Mouse (Mus musculus) induced T-regulatory cell, adult 2 months (primary cell): ENCODE results near the gene Klhdc10.

ENCODE experiments used
- DNase-seq: peaks from one replicate; pipeline ENCODE4 v3.0.0-alpha.2; 2012; ENCODE audit warnings: low read depth

The Klhdc10 gene

DNA sequence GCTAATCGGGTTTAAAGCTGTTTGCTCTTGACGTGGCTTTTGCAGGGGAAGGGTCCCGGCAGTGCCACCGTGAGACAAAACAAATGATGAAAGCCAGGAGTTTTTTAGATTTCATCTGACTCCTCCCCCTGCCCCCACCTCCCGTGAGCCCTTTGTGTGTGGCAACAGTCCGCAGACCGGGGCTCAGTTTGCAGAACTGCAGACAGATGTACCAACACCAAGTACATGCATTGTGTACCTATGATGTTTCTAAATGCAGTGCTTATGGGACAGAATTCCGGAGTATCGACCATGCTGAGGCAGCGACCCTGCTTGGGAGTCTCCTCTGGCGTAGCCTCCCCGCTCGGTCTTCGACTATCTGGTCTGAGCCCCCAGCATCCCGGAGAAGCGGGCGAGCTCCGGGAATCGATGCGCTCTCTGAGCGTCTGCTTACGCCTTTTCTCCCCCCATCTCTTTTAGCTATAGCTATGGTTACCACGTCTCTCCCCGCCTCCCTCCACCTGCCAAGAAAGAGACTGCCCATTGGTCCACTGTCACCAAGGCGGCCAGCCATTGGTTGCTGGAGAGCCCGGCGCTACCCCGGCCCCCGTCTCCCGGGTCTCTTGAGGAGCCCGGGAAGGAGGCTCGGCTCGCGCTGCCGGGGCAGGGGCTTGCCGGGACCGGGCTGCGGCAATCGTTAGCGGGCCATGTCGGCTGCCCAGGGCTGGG is at the start of gene Klhdc10:
Gene Klhdc10 (plus strand): TSS at position 561 of the 708 bp plus-strand sequence.
- DNase-seq: peak; percentile 99

DNA sequence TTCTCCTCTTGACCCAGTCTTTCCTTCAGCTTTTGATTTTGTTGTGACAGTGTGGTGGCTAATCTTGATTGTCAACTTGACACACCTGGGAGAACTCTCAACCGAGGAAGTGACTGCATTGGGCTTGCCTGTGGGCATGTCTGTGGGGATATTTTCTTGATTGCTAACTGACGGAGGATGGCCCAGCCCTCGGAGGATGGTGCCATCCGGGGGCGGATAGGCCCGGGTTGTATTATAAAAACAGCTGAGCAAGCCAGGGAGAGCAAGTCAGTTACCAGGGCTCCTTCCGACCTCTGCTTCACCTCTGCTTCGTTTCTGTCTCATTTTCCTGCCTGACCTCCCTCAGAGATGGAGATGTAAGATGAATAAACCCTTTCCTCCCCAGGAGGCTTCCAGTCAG is 48.9 kb upstream of the Klhdc10 start:
- peak; percentile 84 for DNase-seq

DNA sequence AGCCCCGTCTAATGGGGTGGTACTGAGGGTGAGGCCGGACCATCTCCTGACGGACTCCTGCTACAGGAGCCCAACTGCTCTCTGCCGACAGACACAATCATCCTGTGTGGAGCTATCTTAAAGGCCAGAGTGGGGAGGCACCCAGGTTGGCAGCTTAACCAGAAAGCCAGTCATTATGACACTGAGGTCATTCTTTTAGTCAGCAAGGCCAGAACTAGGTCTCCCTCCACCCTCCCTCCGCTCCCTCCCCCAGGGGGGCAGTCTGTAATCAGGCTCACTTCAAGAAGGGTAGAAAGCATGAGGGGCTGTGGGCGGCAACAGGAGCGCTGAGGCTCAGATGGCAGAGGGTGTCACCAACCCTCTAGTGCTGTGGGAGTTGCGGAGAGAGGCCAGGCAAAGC is 48.0 kb upstream of the Klhdc10 start:
- peak; percentile 46 for DNase-seq

DNA sequence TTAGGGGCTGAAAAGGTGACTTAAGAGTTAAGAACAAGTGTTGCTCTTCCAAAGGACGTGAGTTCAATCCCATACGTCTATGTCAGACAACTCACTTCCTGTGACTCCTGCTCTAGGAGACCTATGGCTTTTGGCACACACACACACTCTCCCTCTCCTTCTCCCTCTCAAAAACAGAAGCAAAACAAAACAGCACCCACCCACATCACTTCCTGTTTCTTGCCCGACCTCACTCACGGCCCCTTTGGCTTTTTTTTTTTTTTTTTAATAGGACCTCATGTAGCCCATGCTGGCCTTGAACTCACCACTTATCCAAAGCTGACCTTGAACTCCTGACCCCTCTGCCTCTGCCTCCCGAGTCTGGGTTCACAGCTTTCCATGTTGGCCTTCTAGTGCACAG is 46.9 kb upstream of the Klhdc10 start:
- DNase-seq: peak; percentile 62

DNA sequence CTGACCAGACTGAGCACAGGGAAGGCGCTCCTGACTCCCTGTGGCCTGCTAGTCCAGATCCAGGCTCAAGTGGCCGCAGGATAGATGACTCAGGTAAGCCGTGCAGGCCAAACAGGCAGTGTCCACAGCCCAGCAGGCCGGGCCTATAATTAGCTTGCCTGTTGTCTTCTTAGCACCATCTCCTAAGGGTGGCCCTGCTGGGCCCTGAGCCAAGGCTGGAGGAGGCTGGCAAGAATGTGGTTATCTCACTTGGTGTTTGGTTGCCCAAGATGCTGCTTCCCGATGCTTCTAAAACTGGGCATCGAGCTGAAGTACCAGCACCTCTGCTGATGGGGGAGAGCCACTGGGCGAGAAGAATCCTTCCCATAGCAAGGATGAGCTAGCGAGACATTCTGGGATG is 46.0 kb upstream of the Klhdc10 start:
- DNase-seq: peak; percentile 22

DNA sequence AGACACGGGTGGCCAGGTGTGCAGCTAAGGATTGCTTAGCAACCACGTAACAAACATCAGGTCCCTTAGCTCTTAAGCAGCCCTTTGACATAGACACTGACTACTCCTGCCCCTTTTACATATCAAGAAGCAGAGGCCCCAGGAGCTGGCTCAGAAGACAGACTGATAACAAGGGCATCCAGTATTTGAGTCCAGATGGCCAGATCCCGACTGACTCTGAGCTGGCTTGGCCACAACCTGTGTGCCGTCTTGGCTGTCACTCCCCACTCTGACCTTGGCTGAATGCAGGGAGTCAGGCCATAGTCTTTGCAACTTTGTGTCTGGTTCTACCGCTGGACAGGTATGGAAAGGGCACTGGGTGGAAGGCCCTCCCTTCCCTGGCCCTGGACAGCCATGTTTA is 45.5 kb upstream of the Klhdc10 start:
- DNase-seq: no peak

DNA sequence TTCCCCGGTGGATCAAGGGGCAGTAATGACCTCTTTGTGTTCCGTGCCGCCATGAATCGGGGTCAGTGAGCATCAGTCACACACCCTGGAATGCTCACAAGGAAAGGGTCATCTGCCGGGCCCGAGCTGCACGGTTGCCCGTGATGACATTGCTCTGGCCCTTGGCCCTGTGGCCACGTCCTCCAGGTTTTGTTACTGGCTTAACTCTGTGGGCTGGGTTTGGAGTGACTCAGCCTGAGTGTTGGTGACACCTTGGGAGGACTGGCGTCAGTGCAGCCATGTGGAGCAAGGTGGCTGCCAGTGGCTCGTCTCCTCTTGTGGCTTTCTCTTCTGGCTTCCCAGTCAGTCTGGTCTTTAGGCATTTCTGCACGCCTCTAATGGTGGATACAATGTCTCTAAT is 45.0 kb upstream of the Klhdc10 start:
- DNase-seq: no peak

DNA sequence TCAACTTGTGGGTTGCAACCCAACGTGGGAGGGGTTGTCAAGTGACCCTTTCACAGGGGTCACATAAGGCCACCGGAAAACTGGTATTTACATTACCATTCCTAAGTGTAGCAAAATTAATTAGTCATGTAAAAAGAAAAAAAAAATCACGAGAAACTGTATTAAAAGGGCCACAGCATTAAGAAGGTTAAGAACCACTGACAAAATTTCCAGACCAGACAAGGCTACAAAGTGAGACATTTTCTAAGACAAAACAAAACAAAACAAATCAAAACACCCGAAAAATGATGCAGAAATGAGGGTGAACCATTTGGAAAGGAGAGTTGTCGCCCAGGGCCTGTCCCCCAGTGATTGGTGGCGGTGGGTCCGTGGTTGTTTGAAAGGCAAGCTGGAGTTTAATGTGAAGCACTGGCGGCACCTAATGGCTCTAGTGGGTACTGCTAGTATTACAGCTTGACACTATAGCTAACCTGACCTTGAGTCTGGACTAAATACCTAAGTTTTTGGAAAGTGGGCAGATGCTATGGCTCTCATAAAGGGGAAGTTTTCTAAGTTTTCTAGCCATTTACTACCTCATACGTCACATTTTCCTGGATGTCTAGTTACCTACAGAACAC is 44.0 kb upstream of the Klhdc10 start:
- DNase-seq: peak; percentile 94

DNA sequence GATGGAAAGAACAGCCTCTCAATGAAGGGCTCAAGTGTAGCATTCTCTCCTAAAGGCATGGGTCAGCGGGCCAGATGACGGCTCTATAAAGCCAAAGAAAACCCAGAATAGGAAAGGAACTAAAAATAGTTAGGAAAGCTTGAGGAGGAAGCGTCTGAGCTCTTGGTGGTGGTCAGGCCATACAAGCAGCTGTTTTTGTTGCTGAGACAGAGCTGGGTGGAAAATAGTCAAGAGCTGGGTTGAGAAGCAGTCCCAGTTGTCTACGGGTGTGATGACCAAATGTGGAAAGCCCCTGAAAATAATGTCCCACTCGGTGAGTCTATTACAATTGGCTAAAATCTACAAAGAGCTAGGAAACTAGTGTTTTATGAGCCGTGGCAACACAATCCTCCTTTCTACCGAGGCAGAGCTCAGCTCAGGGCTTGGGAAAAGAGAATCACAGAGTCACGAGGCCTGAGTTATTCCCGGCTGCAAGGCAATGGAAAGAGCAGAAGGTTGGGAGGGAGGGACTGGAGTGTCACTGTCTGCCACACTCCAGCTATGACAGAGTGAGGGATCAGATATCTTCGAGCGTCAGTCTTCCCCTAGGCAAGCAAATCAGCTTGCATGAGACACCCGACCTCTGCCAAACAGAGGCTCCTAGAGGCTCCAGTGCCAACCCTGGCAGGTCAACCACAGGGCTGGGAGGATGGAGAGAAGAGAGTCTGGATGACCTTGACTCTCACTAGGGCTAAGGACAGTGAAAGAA is 41.7 kb upstream of the Klhdc10 start:
- no peak for DNase-seq

DNA sequence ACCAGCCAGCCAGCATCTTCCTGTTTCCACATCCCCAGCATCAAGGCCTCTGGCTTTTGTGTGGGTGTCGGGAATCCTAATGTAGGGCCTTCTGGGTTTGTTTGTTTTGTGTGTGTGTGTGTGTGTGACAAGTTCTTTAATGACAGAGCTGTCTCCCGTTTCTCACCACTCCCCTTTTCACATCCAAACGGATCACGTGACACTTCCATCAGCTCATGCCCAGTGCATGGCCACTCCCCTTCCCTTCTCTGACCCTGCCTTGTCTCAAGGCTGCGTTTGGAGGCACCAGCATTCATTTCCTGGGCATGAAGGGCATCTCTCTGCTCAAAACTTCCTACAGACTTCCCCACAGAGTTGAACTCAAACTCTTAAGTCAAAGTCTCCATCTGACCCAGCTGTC is 37.9 kb upstream of the Klhdc10 start:
- DNase-seq: no peak

DNA sequence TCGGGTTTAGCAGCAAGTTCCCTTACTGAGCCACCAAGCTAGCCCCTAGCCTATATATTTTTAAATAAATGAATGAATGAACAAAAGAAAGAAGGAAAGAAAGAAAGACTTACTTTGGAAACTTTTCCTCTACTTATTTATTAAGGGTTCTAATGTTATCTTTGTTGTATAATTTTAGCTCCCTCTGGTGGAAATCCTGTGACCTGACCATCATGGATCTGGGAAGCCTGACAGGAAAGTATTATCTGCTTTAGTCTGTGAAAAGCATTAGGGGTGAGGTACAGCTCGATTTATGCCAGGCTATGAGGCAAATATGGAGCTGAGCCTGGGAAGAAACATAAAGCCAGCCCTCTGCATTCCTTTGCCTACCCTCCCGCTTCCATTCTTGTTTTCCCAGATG is 32.4 kb upstream of the Klhdc10 start:
- no peak for DNase-seq

DNA sequence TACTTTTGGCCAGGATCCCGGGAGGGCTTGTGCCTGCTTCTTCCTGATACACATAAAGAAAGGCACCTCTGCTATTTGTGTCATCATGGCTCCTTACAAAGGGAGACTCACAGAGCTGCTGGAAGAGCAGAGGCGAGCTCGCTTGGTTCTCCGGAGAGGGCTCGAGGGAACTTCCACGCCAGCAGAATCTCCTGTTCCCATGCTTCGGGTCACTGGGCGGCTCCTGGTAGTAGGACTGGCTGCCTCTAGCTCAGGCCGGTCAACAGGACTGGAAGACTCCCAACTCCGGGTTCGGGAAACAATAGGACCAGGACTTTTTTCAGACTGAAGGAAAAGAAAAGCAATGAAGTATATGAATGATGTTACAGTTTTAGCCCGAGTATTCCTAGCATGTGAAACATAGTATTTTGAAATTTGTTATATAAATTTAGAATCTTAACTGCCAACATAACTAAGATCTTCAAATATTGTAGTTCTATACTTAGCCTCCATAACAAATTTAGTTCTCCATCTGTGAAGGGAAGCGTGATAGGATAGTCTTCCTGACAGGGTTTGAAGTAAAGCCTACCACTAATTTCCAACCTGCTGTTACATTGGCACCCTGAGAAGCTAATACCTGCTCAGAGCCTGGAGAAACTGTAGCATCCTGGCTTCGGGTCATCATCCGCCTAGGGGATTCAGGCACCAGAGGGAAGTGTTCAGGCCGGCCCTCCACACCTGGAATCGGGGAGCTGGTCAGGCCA is 28.9 kb upstream of the Klhdc10 start:
- no peak for DNase-seq

DNA sequence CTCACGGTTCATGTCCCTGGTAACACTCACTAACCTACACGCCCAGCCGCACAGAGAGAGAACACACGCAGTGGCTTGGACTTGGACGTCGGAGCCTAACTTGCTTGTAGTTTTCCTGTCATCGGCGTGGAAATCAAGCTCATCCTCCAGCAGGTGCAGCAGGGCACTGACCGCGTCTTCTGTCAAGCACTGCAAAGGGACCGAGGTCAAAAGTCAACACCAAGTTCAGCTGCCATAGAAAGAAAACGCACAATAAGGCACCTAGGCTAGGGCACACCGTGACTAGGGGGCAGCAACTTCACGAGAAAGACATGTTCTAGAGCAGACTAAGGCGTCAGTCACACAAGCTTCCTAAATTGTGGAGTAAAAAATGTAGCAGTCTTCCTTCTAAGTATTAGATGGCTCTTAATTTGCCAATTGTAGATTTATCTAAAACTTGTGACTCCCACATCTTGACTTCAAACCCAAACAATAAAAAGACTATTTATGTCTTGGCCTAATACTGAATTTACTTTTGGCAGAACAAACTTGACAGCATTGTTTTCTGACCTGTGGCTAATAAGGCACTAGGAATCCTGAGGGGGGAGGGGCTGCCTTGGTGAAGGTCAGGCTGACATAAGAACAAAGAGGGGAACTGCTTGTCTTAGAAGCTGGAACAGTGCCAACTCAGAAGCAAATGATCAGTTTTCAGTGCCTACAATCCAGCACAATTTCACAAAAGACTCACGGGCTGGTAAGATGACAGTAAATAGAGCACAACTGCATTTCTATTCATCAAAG is 26.7 kb upstream of the Klhdc10 start:
- no peak for DNase-seq

DNA sequence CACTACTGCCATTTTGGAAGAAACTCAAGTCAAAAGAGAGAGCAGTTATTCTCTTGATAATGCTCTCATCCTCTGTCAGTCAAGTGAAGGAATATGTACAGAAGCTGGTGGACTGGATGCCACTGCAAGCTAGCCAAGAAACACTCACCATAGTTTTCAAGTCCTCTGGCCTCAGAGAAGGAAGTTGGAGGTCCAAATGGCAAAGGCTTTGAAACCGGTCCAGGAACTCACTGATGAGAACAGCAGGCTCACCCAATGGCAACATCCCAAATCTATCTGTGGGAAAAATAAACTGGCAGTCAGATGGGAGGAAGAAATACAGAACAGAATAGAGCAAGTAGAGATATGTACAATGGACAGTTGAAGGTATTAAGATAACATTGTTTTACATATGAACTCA is 25.9 kb upstream of the Klhdc10 start:
- DNase-seq: no peak

DNA sequence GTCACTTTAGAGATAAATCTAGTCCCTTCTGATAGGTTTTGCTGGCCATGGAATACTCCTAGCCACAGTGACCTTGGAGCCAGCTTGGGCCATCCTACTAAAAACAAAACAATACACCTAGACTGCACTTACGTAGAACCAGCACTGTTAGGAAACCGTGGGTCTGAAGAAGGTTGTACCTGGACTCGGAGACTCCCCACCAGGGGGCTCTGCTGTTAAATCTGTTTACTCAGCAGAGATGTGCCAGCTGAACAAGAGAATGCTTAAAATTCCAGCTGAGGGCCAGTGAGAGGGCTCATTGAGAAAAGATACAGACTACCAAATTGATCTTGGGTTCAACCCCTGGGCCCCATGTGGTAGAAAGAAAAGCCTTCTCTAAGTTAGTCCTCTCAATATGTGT is 20.6 kb upstream of the Klhdc10 start:
- DNase-seq: peak; percentile 19

DNA sequence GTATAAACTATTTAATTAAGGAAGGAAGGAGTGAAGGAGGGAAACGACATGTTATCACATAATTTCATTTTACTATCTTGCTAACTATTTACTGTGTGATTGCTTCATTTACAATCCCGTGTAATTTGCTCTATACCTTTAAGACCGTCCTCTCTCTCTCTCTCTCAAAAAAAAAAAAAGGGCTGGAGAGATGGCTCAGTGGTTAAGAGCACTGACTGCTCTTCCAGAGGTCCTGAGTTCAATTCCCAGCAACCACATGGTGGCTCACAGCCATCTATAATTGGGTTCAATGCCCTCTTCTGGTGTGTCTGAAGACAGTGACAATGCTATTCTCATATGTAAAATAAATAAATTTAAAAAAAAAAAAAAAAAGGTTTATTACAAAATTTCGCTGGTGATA is 11.4 kb upstream of the Klhdc10 start:
- DNase-seq: peak; percentile 14

DNA sequence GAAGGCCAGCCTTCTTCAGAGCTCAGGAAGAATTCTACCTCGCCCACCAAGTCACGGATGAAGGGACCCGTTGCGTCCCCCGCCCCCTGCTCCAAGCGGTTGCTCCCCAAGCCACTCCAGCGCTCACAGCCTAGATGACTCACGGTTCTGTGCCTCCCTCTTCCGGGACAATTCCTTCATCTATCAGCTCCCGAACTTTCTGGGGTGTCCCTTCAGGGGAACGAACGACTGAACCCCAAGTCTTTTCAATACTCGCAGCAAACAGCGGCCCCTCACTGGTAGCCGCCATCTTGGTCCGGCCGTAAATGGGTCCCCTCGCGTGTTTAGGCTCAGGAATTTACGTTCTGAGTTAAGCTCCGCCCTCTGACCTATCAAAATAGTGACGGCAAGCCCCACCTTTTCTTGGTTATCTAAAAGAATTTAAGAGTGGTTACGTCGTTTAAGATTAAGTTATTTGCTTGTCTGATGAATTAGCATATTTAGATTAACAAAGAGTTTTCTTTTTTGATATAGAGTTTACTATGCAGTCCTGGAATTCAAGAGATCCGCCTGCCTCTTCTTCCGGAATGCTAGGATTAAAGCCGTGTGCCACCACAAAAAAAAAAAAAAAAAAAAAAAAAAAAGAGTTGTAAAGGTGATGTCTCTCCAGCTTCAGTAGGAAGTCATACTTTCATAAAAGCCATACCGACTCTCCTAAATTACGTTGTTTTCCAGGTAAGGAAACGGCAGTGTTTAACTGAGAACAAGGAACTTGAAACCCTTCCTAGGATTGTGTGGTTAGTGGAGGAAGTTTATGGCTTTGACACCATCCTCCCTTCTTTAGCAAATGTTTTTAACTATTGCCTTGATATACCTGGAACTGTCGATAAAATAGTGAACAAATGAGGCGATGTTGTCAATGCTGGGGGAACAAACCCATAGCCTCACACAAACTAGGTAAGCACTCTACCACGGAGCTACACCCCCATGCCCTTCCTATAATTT is 10.7 kb upstream of the Klhdc10 start, which contains the start of gene Zc3hc1:
Gene Zc3hc1 (minus strand): TSS at position 315 of the 984 bp plus-strand sequence.
- DNase-seq: peak; percentile 95

DNA sequence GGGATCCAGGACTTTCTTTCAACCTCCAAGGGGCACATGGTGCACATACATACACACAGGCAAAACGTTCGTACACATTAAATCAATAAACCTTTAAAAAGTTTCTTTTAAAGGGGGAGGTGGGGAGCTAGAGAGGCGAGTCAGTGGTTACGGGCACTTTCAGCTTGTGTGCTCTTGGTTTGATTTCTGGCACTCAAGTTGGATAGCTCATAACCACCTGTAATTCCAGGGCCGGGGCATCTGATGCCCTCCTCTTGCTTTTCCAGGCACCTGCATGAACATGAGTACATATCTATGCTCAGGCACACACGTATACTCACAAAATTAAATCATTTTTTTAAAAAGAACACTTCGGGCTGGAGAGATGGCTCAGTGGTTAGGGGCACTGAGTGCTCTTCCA is 9.7 kb upstream of the Klhdc10 start:
- DNase-seq: no peak

DNA sequence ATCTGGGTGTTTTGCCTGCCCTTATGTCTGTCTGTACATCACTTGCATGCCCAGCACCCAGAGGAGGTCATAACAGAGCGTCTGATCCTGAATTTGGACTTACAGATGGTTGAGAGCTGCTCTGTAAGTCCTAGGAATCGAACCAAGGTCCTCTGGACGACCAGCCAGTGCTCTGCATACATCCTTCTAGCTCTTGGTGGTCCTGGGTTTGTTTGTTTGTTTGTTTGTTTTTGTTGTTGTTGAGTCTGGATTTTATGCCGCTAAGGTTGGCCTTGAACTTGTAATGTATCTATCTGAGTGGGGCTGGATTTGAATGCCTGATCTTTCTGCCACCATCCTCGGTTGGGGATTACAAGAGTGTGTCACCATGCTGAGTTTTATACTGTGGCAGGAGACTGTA is 1.5 kb upstream of the Klhdc10 start:
- no peak for DNase-seq

DNA sequence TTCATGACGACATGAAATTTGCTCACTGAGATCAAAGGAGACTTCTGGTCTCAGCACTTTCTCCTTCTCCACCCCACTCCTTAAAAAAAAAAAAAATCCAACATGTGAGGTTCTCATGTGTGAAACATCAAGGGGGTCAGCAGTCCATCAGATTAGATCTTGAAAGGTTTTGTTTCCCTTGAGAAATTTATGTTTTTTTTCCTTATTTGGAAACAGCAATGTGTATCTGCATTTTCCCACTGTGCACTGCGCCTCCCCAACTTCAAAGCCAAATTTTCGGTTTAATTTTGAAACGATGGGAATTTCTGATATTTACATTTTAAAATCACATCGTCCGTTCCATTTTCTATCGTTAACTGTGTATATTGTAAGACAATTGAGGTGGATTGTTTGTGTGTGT is 952 bp upstream of the Klhdc10 start:
- DNase-seq: no peak
